Mouse (Mus musculus): ENCODE measurements at regions not wholly inside any gene's neighbourhood (a gene's known extent, or its start where the extent isn't known, plus 50 kb on each side); places are given as distances from the start of the nearest gene placed in this dataset.

DNA sequence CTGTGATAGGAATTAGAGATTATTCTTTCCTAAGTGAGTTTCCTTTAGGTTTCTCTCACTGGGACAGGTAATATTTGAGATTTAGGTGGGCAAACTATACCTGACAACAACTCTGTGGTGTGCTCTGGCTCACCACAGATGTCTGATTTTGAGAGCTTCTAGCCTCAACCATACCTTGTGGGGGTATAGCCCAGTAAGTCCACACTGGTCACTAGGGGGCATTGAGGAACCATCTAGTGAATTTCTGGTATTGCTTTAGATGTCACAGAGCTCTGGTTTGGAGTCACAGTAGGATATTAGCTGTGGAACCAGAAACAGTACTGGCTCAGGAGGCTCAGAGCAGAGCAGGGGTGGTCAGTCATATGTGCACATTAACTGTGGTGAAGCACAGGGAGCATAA, 91.5 kb upstream of the 2210010C04Rik start:
- Histone ChIP-seq H3K79me2 (ENCODE audit: control insufficient read depth, insufficient read depth, low read length, poor library complexity) (no peaks in the 10 kb centered on the region), H3K4me3 (ENCODE audit: control insufficient read depth in 1 of 2, insufficient read depth in 1 of 2, low read depth in 2 of 2, low read length in 2 of 2) (no peak overlapping the region), H3K27me3 (ENCODE audit: control insufficient read depth in 1 of 2, insufficient read depth in 2 of 2, low read length in 2 of 2) (no peaks in the 10 kb centered on the region), H3K9me3 (replicated peaks; ENCODE audit: insufficient read depth, low read length) (no peaks in the 10 kb centered on the region), H3K36me3 (ENCODE audit: control insufficient read depth in 1 of 2, insufficient read depth in 2 of 2, low read length in 2 of 2) (no peaks in the 10 kb centered on the region), H3K27ac (ENCODE audit: control insufficient read depth, low read depth, low read length) (no peak overlapping the region), H3K4me1 (ENCODE audit: control insufficient read depth in 1 of 2, insufficient read depth in 2 of 2, low read length in 2 of 2) (no peaks in the 10 kb centered on the region), H3K9ac (ENCODE audit: control insufficient read depth, low read depth, low read length, poor library complexity, severe bottlenecking) (no peak overlapping the region)
- no peak for TF ChIP-seq POLR2A (IDR thresholded peaks at IDR 0.05; ENCODE audit: control insufficient read depth in 1 of 2, insufficient read depth in 1 of 2, low read depth in 1 of 2, low read length in 2 of 2, poor library complexity in 1 of 2)
- TF ChIP-seq GATA1 (IDR thresholded peaks at IDR 0.05; ENCODE audit: low read depth, low read length) = no peak
- TF ChIP-seq USF2 (IDR thresholded peaks at IDR 0.05; ENCODE audit: borderline replicate concordance in 1 of 2, insufficient read depth in 1 of 2, low read depth in 1 of 2, low read length in 2 of 2) = no peak
- no peak for TF ChIP-seq POLR2AphosphoS5 (IDR thresholded peaks at IDR 0.05; ENCODE audit: borderline replicate concordance, low read depth, low read length)
- no peak for TF ChIP-seq USF1 (IDR thresholded peaks at IDR 0.05; ENCODE audit: low read depth, low read length)
- no peak for TF ChIP-seq RCOR1 (IDR thresholded peaks at IDR 0.05; ENCODE audit: low read depth, low read length)
- TF ChIP-seq SMC3 (IDR thresholded peaks at IDR 0.05; ENCODE audit: low read depth, low read length) = no peak
- TF ChIP-seq MXI1 (IDR thresholded peaks at IDR 0.05; ENCODE audit: low read depth, low read length) = no peak
- DNase-seq (ENCODE audit: low read depth, low spot score) = no peak

DNA sequence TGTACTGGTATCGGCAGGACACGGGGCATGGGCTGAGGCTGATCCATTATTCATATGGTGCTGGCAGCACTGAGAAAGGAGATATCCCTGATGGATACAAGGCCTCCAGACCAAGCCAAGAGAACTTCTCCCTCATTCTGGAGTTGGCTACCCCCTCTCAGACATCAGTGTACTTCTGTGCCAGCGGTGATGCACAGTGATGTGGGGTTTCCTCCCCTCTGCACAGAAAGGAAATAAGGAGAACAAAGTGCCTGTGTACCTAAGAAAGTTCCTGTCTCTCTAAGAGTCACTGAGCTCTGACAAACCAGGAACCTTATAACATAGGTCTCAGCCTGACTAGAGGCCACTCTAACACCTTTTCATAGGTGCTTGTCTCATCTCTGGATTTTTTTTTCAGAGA, 86.3 kb upstream of the 2210010C04Rik start:
- H3K79me2 ChIP-seq (ENCODE audit: control insufficient read depth, insufficient read depth, low read length, poor library complexity) = no peaks in the 10 kb centered on the region
- H3K9ac ChIP-seq (ENCODE audit: control insufficient read depth, low read depth, low read length, poor library complexity, severe bottlenecking) = no peak overlapping the region
- no peak for DNase-seq (ENCODE audit: low read depth, low spot score)
- no peaks in the 10 kb centered on the region for H3K36me3 ChIP-seq (ENCODE audit: control insufficient read depth in 1 of 2, insufficient read depth in 2 of 2, low read length in 2 of 2)
- no peaks in the 10 kb centered on the region for H3K27me3 ChIP-seq (ENCODE audit: control insufficient read depth in 1 of 2, insufficient read depth in 2 of 2, low read length in 2 of 2)
- H3K9me3 ChIP-seq (replicated peaks; ENCODE audit: insufficient read depth, low read length) = no peaks in the 10 kb centered on the region
- no peaks in the 10 kb centered on the region for H3K4me1 ChIP-seq (ENCODE audit: control insufficient read depth in 1 of 2, insufficient read depth in 2 of 2, low read length in 2 of 2)
- no peak overlapping the region for H3K4me3 ChIP-seq (ENCODE audit: control insufficient read depth in 1 of 2, insufficient read depth in 1 of 2, low read depth in 2 of 2, low read length in 2 of 2)
- TF ChIP-seq MAZ (IDR thresholded peaks at IDR 0.05; ENCODE audit: low read depth, low read length) (no peak), ETS1 (IDR thresholded peaks at IDR 0.05; ENCODE audit: low read depth, low read length) (no peak), EP300 (IDR thresholded peaks at IDR 0.05; ENCODE audit: low read depth in 1 of 2, low read length in 2 of 2) (no peak), JUND (IDR thresholded peaks at IDR 0.05; ENCODE audit: low read depth, low read length) (no peak), ZC3H11A (IDR thresholded peaks at IDR 0.05; ENCODE audit: low read depth, low read length) (no peak), CHD1 (IDR thresholded peaks at IDR 0.05; ENCODE audit: low read depth, low read length) (no peak), CTCF (IDR thresholded peaks at IDR 0.05 in 2 of 3, conservative IDR thresholded peaks at IDR 0.05 in 1 of 3; ENCODE audit: control insufficient read depth in 1 of 3, insufficient read depth in 1 of 3, low read depth in 2 of 3, low read length in 3 of 3, poor library complexity in 1 of 3, severe bottlenecking in 1 of 3) (no peak), TCF12 (IDR thresholded peaks at IDR 0.05; ENCODE audit: low read depth, low read length) (no peak), MEF2A (IDR thresholded peaks at IDR 0.05; ENCODE audit: extremely low read depth, insufficient replicate concordance, low read depth, low read length, poor library complexity, severe bottlenecking) (no peak), POLR2A (IDR thresholded peaks at IDR 0.05; ENCODE audit: control insufficient read depth in 1 of 2, insufficient read depth in 1 of 2, low read depth in 1 of 2, low read length in 2 of 2, poor library complexity in 1 of 2) (no peak), POLR2AphosphoS2 (IDR thresholded peaks at IDR 0.05; ENCODE audit: low read length) (no peak), MAX (IDR thresholded peaks at IDR 0.05; ENCODE audit: low read length) (no peak), USF1 (IDR thresholded peaks at IDR 0.05; ENCODE audit: low read depth, low read length) (no peak), HCFC1 (IDR thresholded peaks at IDR 0.05; ENCODE audit: low read depth, low read length) (no peak), NRF1 (IDR thresholded peaks at IDR 0.05; ENCODE audit: insufficient read depth, low read depth, low read length, poor library complexity, severe bottlenecking) (no peak), TBP (IDR thresholded peaks at IDR 0.05; ENCODE audit: low read depth, low read length) (no peak), RCOR1 (IDR thresholded peaks at IDR 0.05; ENCODE audit: low read depth, low read length) (no peak), NELFE (IDR thresholded peaks at IDR 0.05; ENCODE audit: low read depth, low read length) (no peak)
- H3K27ac ChIP-seq (ENCODE audit: control insufficient read depth, low read depth, low read length) = no peak overlapping the region
